Mouse (Mus musculus): ENCODE measurements at regions not wholly inside any gene's neighbourhood (a gene's known extent, or its start where the extent isn't known, plus 50 kb on each side); places are given as distances from the start of the nearest gene placed in this dataset.

DNA sequence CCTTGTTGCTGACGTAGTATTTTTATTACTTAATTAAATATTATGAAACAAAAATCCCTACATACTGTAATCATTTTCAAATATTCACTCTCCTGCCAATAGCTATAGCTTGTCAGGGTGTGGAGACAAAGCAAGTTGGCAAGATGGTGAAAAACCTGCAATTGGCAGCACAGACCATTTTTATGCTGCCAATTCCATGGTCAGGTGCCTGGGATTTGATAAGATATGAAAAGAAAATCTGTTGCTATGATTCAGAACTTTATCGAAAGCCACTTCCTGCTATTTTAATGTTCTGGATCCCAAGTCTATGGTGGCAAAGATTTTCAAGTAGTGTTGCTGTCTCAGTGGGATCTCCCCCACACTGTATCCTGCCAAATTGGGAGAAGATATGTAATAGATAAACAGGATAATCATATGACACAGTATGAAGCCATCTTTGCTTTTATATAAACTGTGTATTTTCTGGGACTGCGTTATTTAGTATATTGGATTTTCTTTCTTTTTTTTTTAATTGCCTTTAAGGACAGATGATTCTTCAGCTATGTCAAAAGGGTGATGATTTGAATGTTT, 165.3 kb upstream of the Lrrc3b start:
- DNase-seq (ENCODE audit: low spot score): no peak

- DNase-seq (ENCODE audit: low spot score): no peak
Measured at GRCm38 (mm10) chr14:15610166-15610565, 171.4 kb upstream of the Lrrc3b start.

DNA sequence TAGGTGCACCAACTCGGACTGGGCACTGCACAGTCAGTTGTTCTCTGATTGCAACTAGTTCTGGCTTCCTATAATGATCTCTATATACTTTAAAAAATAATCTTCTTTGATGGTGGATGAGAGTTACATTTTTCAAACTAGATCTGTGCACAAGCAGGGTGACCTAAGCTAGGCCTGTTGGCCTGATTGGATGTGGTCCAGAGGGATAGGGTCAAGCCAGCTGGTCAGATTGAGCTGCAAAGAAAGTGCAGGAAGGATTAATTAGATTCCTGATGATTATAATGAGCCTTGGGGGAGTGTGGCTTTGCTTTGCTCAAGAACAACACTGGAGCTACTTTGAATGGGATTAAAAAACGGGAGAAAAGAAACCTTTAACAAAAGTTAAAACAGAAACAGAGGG, 195.8 kb upstream of the Lrrc3b start:
- no peak for DNase-seq (ENCODE audit: low spot score)

DNA sequence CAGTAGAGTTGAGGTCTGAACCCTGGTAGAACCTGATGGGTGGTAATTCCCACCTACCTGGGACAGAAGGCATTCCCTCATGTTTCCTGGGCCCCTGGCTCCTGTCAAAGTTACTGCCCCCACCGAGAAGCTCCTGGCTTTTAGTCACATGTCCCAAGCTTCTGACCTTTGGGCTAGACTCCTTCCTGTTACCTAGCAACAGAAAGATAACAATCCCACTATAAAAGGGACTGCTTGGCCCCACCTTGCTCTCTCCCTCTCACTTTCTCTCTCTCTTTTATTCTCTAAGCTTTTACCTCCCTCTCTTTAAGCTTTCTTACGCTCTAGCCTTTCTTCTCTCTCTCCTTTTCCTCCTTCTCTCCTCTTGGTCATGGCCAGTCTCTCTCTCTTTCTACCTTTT, 198.9 kb upstream of the Lrrc3b start:
- DNase-seq (ENCODE audit: low spot score): no peak

DNA sequence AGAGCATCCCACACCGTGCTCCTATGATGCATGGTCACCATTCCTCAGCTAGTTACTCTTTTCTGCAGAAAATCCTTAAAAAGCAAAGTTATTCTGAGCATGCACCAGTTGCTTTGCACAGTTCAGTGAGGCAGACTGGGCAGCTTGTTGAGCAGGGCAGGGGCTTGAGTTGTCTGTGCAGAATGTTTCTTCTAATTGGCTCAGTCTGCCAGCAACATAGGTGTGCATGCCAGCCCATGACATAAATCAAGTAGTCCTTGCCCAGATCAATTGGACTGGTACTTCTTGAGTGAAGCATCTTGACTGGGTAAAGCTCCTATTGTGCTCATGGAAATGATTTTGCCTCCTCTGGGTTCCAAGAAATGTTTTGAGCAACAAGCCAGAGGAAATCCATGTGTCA, 200.1 kb upstream of the Lrrc3b start:
- DNase-seq (ENCODE audit: low spot score): no peak

GRCm38 (mm10) chr14:15660886-15661285, 222.1 kb upstream of the Lrrc3b start:
- no peak for DNase-seq (ENCODE audit: low spot score)

DNA sequence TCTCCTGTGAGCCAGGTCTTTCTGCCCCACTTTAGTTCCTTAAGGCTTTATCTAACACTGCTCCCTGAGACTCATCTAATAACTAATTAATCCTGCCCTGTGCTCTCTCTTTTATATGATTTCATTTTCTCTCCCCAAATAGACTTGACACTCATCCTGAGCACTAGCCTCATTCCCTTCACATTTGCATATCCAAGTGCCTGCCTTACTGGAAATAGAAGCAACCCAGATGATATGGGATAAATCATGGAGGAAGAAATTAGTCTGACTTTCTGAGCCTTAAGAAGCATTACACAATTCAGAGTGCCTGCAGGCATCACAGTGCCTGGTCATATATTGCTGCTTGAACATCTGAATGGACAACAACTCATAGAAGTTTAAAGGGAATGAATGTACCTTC, 233.5 kb upstream of the Lrrc3b start:
- DNase-seq (ENCODE audit: low spot score): no peak

- no peak for DNase-seq (ENCODE audit: low spot score)
Measured at GRCm38 (mm10) chr14:15677218-15677617, 238.4 kb upstream of the Lrrc3b start.

DNA sequence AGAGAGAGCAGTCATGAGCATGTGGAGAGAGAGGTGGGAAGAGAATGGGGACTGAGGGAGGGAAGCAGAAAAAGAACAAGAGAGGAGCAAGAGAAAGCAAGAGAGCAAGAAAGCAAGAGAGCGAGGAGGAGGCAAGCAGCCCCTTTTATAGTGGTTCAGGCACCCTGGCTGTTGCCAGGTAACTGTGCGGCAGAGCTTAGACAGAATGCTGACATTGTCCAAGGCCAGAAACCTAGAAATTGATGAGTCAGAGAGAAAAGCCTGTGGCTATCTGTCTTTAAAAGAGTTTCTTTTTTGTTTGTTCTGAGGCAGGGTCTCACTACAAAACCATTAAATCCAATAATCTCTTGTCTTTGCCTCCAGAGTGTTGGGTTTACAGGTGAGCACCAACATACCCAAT, 240.7 kb upstream of the Lrrc3b start:
- DNase-seq (ENCODE audit: low spot score): no peak

- DNase-seq (ENCODE audit: low spot score): no peak
Measured at GRCm38 (mm10) chr14:15698001-15698400, 259.2 kb upstream of the Lrrc3b start.

DNA sequence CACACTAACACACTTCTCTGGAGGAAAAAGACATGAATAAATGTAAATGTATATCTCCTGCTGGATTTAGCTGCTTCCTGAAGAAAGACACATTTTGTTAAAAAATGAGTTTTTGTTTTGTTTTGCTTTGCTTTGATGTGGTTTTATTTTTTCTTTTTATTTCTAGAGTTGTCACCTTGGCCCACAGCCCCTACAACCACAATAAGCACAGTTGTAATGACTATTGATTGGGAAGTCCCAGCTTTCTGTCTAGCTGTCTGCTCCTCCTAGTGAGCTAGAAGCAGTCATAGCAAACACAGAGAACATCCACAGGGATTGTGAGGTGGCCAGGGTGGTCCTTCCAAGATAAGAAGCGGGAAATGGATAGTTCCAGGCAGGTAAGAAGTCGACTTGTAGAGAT, 259.8 kb upstream of the Lrrc3b start:
- DNase-seq (ENCODE audit: low spot score): no peak

DNA sequence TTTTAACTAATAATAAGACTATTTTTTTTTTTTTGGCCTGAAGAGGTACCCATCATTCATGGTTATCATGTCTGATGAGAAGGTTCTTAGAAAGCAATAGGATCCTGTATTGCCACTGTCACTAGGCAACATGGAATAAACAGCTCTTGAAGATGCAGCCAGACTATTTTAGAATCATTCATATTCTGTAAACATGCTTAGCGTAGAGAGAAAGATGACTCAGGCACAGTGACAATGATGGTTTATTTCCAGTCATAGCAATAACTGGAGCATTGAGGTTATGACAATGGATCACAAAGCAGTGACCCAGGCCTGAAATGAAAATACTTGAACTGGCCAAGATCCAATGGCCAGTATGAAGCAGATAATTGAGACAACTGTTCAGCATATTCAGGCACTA, 283.3 kb upstream of the Lrrc3b start:
- no peak for DNase-seq (ENCODE audit: low spot score)

- no peak for DNase-seq (ENCODE audit: low spot score)
Measured at GRCm38 (mm10) chr14:15746629-15747238, 307.9 kb upstream of the Lrrc3b start.

GRCm38 (mm10) chr14:15769846-15770448, 331.2 kb upstream of the Lrrc3b start:
- DNase-seq (ENCODE audit: low spot score): no peak

DNA sequence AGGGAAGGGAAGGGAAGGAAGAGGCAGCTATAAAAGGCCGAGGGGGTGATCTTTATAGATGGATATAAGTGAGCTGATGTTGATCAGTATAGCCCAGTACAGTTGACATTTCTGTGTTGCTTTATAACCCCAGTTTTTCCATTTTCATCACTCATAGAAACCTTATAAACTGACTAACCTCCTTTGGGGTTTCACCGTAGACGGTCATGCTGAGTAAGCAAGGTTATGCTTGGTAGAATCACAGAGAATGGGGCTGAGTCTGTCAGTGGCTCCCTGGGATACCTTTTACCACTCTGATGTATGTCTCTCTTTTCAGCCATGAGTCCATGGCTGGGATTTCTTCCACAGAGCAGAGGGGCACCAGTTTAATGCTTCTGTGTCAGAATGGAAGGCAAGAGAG, 345.9 kb upstream of the Lrrc3b start:
- DNase-seq (ENCODE audit: low spot score): no peak

- DNase-seq (ENCODE audit: low spot score): peak; percentile 5
Measured at GRCm38 (mm10) chr14:15785230-15785629, 346.4 kb upstream of the Lrrc3b start.

DNA sequence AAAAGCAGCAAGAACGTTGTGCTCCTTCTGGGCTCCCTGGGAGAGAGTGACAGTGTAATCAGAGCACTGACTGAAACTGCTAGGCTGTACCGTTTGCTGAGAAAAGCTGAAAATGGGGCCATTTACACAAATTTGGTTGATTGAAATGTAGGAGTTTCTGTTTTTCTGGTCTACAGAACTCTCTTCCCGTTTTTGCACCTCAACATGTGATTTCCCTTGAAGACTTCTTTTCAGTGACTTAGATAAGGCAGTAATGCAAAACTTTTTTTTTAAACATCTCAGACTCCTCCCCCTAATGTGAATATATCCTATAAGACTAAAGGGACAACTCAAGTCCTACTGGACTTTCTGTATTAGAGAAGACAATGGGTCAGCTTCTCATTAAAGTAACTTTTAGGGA, 356.9 kb upstream of the Lrrc3b start:
- DNase-seq (ENCODE audit: low spot score): no peak

DNA sequence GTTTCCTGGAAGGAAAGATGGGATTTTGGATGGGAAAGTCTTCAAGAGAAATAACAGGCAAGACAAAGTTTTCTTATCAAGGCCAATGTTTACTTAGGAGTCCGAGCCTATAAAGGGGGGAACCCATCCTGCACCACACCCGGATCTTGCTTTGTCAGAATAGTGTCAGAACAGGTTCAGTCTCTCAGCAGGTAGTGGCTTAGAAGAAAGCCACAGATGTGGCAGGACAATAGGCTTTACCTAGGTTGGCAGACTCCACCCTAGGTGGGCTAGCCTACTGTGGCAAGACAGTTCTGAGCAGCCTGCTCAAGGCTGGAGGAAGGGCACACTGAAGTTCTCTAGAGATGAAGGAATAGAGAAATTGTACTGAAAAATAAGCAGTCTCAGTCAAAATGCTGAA, 358.2 kb upstream of the Lrrc3b start:
- no peak for DNase-seq (ENCODE audit: low spot score)

DNA sequence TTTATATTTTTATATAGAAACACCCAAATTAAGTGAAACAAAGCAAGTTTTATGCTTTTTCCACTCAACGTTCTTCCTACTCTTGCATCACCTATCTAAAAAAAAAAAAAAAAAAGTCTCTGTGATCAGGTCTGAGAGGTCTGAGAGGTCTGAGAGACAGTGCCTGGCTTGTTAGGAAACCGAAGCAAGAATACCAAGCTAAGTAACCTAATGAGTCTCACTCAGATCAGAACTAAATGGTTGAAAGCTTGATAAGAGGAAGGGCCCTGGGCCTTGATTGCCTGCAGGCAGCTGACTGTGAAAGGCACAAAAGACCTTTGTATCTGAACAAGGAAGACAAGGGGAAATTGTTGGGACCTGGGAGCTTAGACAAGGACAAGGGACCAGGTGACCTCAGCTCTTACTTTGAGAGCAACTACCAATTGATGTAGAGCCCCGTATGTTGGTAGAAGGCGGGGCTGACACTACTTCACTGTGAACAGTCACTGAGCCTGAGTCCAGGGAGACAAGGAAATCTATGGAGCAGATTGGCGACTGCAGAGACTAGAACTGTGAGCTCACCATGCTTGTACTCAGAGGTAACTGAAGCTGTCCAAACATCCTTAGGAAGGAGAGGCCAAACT, 362.8 kb upstream of the Lrrc3b start:
- DNase-seq (ENCODE audit: low spot score): no peak

GRCm38 (mm10) chr14:15809083-15809482, 370.3 kb upstream of the Lrrc3b start:
- DNase-seq (ENCODE audit: low spot score): no peak

DNA sequence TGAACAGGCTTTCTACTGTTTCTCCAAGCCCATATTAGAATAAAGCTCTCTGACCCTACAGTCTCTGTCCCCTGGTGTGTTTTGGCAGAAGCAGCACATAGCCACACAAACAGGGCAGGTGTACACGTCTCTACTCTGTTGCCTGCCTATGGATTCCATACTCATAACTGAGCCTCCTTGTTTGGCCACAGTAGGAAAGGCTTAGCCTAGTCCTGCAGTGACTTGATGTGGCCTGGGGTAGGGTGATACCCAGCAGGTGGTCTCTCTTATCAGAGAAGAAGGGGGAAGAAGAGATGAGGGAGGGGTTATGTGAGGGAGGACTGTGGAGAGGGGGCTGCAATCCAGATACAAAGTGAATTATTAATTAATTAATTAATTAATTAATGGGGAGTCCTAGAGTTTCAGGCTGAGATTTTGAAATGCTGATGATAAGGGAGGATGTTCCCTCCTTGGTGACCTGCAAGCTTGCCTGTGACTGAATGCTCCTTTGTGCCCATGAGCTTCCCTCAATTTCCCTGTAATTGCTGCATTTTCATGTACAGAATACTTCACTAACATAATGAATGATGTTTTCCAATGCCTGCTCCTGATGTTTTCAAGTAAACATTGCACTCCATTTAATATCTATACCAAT, 402.7 kb upstream of the Lrrc3b start:
- no peak for DNase-seq (ENCODE audit: low spot score)

GRCm38 (mm10) chr14:15842024-15842599, 403.3 kb upstream of the Lrrc3b start:
- DNase-seq (ENCODE audit: low spot score): no peak

GRCm38 (mm10) chr14:15868520-15868919, 380.6 kb upstream of the Ngly1 start:
- no peak for DNase-seq (ENCODE audit: low spot score)

All from yolk sac, embryonic 10.5 days (tissue).